Mouse (Mus musculus): ENCODE measurements around the gene Mettl16.

DNA sequence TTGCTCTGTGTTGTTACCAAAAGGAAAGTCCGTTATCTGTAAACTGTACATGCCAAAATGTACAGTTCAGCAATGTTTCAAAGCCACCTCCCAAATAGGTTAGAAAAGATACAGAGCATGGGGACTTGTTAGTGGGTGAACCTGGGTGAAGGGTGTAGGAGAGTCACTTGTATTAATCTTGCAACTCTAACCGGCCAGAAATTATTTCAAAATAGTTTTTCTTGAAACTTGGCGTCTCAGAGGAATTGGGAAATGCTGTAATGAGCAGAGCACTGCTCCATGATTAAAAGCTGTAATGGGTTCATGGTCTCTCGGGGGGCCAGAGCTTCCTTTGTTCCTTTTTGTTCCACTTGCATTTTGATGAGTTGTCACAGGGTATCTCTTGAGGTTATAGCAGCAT, 30.0 kb downstream of the Mettl16 start:
- no peak for TF ChIP-seq CTCF (IDR thresholded peaks at IDR 0.05; ENCODE audit: low read depth)
- no peak for TF ChIP-seq EP300 (IDR thresholded peaks at IDR 0.05; ENCODE audit: low read depth)
